Mouse (Mus musculus) urinary bladder, adult 2 months (tissue): ENCODE measurements around the gene Alk. TPM values are rescaled to one million over a fixed set of nuclear protein-coding genes. Genes with fewer than 3 reads are reported as not detected.

Source experiments
- DNase-seq: peaks from one replicate; pipeline ENCODE4 v3.0.0; 2022; ENCODE audit warnings: low spot score
- polyA plus RNA-seq: library from polyadenylated mRNA; depleted of rRNA; stranded (reverse); fragments of >200 nt; gene quantifications from 2 replicates; pipeline ENCODE4 v1.2.3, GENCODE M21; 2012

Gene Alk
- polyA plus RNA-seq, 1 experiment = 0.01 TPM

DNA sequence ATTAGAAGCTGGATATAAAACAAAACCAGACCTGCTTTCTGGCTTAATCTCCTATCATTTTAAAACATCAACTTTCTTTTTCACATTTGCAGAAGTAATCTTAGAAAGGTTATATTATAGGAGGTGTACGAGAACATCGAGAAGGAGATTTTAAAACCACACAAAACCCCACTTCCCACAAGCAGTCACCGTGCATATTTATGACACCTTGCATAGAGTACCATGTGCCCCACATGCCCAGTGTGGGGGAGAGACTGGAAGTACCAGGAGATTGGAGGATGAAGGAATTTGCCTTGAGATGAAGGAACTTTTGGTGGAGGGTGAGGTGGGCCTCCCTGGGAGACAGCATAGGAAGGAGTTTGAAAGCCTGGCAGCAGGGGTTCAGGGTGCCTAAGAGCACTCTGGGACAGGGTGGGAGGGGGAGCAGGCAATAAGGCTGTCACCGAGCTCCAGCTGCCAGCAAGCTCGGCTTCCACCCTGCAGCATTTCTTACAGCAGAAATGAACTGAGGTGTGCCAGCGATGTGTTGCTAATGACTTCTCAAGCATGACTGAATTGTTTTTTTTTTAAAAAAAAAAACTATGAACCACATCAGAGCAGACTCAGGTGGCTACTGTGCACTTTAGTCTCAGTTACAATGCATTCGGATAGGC, 459.4 kb downstream of the Alk start:
- DNase-seq = no peak

DNA sequence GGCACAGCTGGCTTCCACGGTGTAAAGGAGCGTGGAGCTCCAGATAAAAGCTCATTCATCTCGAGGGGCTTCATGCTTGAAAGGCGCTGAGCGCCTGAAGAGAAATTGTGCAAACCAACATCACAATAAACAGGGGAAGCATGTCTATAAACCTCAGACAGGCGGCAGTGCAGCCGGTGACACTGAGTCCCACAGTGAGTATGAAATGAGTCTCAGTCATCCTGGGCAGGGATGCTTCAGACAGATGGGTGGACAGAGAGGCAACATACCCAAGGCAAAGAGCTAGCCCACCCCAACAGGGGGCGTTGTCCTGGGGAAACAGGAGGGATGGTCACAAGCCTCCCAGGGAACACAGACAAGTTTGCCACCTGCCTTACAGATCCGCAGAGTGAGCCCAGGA, 460.0 kb downstream of the Alk start:
- DNase-seq = no peak

DNA sequence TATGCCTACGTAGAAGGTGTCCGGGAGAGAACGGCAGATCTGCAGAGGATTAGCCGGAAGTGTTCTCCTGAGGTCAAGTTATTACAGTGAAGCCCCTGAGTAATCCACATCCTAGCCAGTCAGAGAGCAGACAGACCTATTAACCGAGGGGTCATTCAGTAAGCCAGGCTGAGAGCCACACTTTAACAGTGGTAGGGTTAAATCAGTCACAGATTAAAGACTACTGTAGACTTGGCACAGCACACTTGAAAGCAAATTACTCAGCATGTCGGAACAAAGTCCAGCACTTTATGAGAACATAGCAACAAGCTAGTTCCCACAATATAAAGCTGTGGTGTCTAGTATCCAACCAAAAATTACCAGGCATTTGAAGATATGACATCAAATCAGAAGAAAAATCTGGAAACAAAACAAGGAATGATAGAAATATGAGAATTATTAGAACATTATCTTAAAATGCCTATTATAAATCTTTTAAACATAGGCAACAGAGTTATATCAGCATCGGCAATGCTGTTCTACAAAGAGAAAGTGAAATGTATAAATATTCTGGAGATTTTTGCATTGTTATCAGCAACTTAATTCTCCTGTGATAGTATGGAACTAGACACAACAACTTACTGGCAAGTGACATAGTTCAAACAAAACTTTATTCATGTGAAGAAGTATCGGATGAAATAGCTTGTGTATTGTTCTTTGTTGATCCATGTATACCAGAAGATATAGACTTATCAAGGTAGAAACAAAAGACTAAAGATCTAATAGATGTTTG, 472.1 kb downstream of the Alk start:
- no peak for DNase-seq

GRCm38 (mm10) chr17:72121660-72122059, 482.8 kb downstream of the Alk start:
- DNase-seq = no peak

DNA sequence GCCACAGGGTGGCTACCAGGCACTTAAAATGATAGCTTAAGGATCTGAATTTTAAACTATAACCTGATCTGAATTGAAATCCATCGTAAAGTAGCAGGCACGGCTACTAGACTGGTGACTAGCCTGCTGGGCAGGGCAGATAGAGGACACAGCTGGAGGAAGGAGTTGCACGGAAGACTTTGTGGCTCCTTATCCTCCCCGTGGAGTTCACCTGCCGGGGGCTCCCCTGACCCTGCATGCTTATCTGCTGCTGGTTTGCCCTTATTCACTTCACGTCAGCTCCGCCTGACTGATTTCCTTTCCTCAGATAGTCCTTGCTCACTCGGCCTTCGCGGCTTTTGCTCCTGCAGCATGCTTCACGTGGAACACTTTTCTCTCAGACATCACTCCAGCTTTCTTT, 484.1 kb downstream of the Alk start:
- DNase-seq = no peak

DNA sequence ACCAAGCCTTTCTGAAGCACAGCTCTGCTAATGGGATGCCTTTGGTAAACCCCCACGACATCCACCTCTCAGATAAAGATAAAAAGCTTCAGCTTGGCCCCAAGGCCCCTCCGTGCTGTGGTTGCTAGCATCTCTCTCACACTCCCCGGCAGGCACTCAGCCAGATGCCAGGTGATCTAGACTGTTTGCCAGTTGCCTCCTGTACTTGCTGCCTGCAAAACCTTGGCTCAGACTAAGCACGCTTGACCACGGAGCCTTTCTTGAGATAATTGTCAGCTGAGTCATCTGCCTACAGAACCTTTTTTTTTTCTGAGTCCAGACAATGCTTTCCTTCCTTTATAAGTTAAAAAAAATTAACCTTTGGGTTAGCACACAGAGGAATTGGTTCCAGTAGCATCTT, 486.1 kb downstream of the Alk start:
- no peak for DNase-seq

- no peak for DNase-seq
Measured at GRCm38 (mm10) chr17:72115271-72115944, 489.0 kb downstream of the Alk start.

DNA sequence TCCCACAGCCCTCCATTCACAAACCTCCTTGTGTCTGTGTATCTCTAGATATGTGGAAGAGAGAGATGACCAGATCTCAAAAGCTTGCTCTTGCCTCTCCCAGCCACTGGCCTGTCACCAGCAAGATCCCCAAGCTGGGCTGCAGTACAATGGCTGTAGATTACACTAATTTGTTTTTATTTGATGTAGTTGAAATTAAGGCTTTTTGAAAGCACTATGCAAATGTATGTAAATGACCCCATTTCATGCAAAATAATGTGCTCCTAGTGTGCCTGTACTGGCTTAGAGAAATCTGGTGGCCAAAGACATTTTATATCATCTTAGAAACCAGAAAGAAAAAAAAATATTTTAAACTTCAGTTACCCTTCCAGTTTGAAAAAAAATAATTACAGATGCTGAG, 492.4 kb downstream of the Alk start:
- no peak for DNase-seq

GRCm38 (mm10) chr17:72111528-72111927, 492.9 kb downstream of the Alk start:
- DNase-seq = no peak

DNA sequence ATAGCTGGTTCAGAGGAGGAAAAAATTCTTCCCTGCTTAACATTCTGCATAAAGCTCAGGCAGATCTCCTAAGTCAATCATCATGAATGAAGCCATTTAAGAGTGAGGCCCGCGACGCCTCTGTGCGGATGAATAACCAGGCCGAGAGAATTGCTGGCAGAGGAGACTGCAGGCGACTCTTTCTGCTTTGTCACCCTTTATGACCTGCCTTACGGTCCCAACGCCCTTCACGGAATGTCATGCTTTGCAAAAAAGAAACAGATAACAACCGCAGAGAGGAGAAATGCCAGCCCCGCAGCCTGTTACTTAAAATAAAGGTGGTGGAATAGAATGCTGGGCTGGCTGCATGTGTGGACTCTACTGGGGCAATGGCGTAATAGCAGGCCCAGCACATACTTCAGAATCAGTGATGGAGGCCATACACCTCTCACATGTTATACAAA, 517.1 kb downstream of the Alk start:
- DNase-seq = no peak

DNA sequence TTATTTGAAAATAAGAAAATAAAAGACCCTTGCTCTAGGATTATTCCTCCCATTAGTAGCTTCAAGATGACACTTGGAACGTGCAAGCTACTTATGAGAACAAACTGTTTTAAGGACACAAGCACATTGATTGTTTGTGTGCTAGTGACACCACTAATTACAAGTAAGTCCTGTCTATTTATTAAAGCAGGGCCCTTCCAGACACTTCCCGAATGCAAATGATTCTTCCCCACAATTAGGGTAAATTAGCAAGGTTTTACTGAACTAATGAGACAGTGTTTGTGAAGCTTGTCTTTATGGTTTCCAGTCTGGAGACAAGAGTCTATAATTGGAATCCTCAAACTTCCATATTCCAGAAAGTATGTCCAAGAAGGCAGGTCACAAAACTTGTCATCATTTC, 523.0 kb downstream of the Alk start:
- no peak for DNase-seq

DNA sequence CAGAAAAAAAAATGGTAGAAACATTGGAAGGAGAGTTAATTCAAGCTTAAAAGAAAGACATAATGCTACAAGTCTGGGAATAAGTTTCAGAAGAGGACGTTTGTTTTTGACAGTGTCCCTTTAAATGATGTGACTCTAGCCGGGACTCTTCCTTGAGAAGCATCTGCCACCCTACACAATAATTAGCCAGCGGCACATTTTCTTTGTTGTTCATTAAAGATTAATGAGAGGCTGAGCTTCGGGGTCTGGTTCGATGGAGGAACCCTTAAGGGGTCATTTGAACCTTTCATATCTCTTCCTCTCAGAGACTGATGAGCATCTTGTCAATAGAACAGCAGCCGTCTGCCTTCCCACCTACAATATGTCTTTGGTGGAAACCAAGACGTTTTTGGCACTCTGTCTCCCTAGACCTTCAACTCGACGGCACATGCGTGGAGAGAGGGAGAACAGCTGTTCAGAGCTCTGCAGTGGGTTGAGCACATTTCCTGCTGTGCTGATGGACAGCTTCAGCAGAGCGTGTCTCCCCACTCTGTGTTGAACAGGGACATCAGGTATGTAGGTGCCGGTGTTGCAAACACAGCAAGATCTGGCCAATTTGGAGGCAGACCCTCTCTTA, 528.0 kb downstream of the Alk start:
- DNase-seq = no peak

DNA sequence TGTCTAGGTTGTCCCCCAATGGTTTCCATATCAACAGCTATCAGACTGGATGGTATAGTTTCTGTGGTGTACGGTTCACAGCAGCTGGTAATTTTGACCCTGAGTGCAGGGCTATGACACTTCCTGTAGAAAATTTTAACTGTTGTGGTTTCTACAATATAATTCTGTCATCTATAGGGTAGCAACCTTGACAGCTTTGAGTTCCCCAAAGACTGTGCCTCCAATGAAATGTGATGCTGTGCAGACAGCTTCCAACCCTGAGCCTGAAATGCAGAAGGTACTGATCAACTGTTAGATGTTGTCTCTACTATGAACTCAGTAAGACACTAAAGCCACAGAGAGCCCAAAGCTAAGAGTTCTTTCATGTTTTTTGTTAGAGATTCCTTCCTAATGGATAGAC, 532.6 kb downstream of the Alk start:
- DNase-seq = no peak

- no peak for DNase-seq
Measured at GRCm38 (mm10) chr17:72068176-72068575, 536.3 kb downstream of the Alk start.

- DNase-seq = no peak
Measured at GRCm38 (mm10) chr17:72062978-72063377, 541.4 kb downstream of the Alk start.

DNA sequence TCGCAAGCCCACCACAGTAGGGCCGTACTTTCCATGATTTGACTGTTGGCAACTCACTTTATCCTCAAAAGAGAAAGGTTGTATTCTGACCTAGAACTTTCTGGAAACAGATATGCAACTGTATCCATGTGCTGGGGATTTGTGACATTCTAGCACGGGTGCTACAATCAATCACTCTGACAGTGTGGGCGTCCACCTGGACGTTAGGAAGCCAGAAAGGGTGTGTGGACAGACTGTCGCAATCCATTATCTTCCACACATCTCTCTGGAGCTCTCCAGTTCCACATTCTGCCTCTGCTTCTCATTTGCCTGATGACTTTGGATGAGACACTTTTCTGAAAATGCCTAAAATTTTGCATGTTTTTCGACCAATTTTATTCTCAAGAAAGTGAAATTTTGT, 545.1 kb downstream of the Alk start:
- no peak for DNase-seq

- DNase-seq = no peak
Measured at GRCm38 (mm10) chr17:72045671-72046070, 558.8 kb downstream of the Alk start.

DNA sequence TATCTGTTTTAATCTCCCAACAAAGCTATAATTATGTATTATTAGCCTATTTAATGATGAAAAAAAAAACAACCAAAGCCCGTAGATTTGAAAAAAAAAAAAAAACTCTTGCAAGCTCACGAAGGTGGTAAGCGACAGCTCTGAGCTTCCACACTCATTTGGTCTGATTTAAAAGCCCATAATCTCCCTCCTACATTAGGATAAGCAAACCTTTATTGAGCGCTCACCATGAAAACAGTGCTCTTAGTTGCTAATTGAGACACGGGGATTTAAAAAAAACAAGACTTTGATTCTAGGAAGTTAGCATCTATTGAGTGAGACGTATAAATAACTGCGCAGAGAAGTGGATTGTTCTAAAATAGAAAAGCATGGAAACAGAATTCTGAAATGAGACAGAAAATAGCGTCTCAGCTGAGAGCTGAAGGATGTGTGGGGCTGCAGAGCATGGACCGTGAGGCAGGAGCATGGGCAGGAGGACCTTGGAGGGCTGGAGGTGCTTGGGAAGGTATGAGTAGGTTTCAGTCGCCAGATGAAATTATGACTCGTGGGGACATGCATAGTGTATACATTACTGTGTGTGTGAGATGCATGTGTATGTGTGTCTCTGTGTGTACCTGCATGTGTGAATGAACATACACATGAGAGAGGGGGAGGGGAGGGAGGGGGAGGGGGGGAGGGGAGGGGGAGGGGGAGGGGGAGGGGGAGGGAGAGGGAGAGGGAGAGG, 560.6 kb downstream of the Alk start:
- no peak for DNase-seq

GRCm38 (mm10) chr17:72043001-72043666, 561.3 kb downstream of the Alk start:
- no peak for DNase-seq

DNA sequence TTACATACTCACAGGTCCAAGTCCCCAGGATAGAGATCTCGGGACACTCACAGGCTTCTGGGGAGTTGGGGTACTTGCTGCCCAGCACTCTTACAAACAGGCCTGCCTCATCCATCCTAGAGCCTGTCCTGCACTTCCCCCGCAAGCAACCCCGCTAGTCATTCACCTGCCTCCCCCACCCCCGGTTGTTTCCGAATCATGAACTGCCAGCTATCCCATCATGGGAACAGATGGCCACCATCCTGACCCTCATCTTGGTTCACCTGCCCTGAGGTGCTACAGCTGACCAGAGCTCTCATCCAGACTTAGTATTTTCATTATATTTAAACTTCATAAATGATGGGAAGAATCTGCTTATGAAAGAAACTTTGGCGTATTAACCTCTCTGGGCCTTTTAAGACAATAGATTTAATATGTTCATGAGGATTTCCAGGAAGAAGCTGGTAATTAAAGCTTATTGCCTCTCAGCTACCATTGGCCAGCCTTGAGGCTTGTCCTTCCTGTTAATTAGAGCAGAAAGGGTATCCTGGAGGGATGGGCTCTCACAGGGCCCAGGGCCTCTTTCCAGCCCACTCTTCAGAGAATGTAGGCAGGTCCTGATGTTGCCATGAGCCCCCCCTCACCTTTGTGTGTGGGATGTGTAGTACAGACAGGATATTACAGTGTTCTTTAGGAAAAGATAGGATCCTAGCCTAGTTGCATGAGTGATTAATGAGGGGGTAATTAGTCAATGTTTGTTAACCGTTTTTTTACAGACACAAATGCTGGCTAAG, 565.1 kb downstream of the Alk start:
- DNase-seq = no peak

DNA sequence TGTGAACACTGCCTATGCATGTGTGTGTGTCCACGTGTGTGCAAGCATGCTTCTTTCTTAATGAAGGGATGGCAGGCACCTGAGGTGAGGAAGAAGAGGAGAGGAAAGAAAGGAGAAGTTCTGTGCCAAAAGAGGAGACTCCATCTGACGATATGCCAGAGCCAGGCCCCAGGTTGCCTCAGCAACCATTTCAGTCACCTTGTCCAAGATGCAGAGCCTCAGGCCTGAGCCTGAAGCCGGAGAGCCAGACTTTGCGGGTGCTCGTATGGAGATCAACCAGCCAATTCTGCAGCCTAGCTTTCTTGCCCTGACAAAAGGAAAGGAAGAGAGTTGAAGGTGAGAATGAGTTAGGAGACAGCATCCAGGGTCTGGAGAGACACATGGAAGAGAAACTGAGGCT, 566.1 kb downstream of the Alk start:
- no peak for DNase-seq
